In genomic region chr2:28194962-28195617, GRCm38 (mm10) we compare ENCODE assay signal across 9 mouse cellular contexts. TPM values are rescaled to one million over a fixed set of nuclear protein-coding genes. Genes with fewer than 3 reads are reported as not detected.
DNase-seq lines count a peak whose midpoint lies in the region; ATAC-seq and TF ChIP-seq lines count a peak whose summit lies in the region.
"Had no signal": no experiment of that assay in that cellular context is flagged by ENCODE, and none has a peak within 500 bp of the region (broad histone marks: within the 10 kb centered on the region; RNA-seq: fewer than 3 reads in every experiment).

No protein-coding gene starts in this region.

- no peaks in the 10 kb centered on the region for H3K27me3 ChIP-seq in kidney, postnatal 0 days (ENCODE audit: insufficient read depth, low read length)

- no peak for TF ChIP-seq CTCF in kidney, postnatal 0 days (IDR thresholded peaks at IDR 0.05; ENCODE audit: low read depth)

- ATAC-seq in kidney, postnatal 0 days (replicated peaks; ENCODE audit: low FRiP score, low read depth), result no peak

- 0 out of 2 replicates have a peak, but pooled peaks cover 5% of the 10 kb centered on the region for H3K4me1 ChIP-seq in kidney, postnatal 0 days (replicated peaks; ENCODE audit: insufficient read depth, low read length)

- no peak overlapping the region for H3K4me2 ChIP-seq in kidney, postnatal 0 days (ENCODE audit: low read length)

- no peak overlapping the region for H3K9ac ChIP-seq in kidney, postnatal 0 days (ENCODE audit: low read depth, low read length)

- WGBS in kidney, postnatal 0 days, result 35% methylated on average over 6 of the region's 6 CpGs

- intact Hi-C loops in left cerebral cortex, postnatal 14 days (cut with DNase I), result loop anchor here (5.0 kb wide), 2 partner anchors 93 to 268 kb away; no protein-coding TSS in a partner anchor

- H3K36me3 ChIP-seq in kidney, postnatal 0 days (ENCODE audit: insufficient read depth, low read length), result no peaks in the 10 kb centered on the region

- no peaks in the 10 kb centered on the region for H3K9me3 ChIP-seq in kidney, postnatal 0 days (replicated peaks; ENCODE audit: low read length)

- peak; percentile 66 for DNase-seq in kidney, postnatal 0 days (ENCODE audit: low spot score)
- DNase-seq in kidney, adult 18-20 months, result no peak
- peak; percentile 72 for DNase-seq in NIH3T3 (ENCODE audit: low read depth)
- DNase-seq in embryo, embryonic 11 days, result peak; percentile 62
- peak; percentile 48 for DNase-seq in mesoderm, embryonic 11.5 days (ENCODE audit: low read depth, low spot score)
- no peak for DNase-seq in spleen, postnatal 36 days (ENCODE audit: low spot score in 2 of 2)
- no peak for DNase-seq in right cerebral cortex, adult 18-20 months
- DNase-seq in left cerebral cortex, postnatal 14 days (ENCODE audit: low spot score in 2 of 2), result no peak

- no peak overlapping the region for H3K27ac ChIP-seq in kidney, postnatal 0 days
- H3K27ac ChIP-seq: heart, adult 2 months had no signal

- no peak overlapping the region for H3K4me3 ChIP-seq in kidney, postnatal 0 days (replicated peaks; ENCODE audit: low read depth, low read length)
- H3K4me3 ChIP-seq: heart, adult 2 months had no signal

RNA-seq across cellular contexts. Expression of gene Olfm1, which starts 2.3 kb away (rescaled TPM):
- polyA plus RNA-seq in kidney, postnatal 0 days (2015; fragmentation: Nextera tagmentation; extraction: Ambion mirVana), result 12.0 and 13.8 TPM in 2 replicates
- total RNA-seq in left cerebral cortex, postnatal 14 days (2021), result 1,000 to 10,000 TPM; 1,332 to 1,338 TPM

Comparison
In these comparisons a context has a peak if more than half of its experiments do, and no peak if none do; other contexts are left out.
1. DNase-seq: peak in kidney, postnatal 0 days (single experiment), NIH3T3 (single experiment), embryo, embryonic 11 days (single experiment) and mesoderm, embryonic 11.5 days (single experiment); none in kidney, adult 18-20 months (single experiment), spleen, postnatal 36 days (0 of 2), right cerebral cortex, adult 18-20 months (single experiment) and left cerebral cortex, postnatal 14 days (0 of 2).